Mouse (Mus musculus) erythroblast, adult 5-6 weeks (primary cell): ENCODE results near the gene Cln5. TPM values are rescaled to one million over a fixed set of nuclear protein-coding genes. Genes with fewer than 3 reads are reported as not detected.

Experiments
- ATAC-seq: replicated peaks from 2 replicates; pipeline ENCODE4 v1.8.0; 2016; ENCODE audit warnings: moderate number of reproducible peaks, mild to moderate bottlenecking, moderate TSS enrichment, inconsistent platforms; ENCODE audit not compliant: poor library complexity, low FRiP score, severe bottlenecking
- total RNA-seq, 2 experiments: library from RNA; stranded (forward) in 1 of 2; stranded (reverse) in 1 of 2; fragments of 150-400 nt in 1 of 2; fragments of 200-764, 138-1000 nt in 1 of 2; gene quantifications; 2 replicates each; pipeline versions ENCODE4 v1.2.3 to v1.2.4; 2015 to 2017; ENCODE audit warnings: low replicate concordance in 2 of 2

The Cln5 gene
- 18.8 and 20.9 TPM in 2 replicates for total RNA-seq (2015; ENCODE audit: low replicate concordance)
- 21.9 and 22.2 TPM in 2 replicates for total RNA-seq (2017; ENCODE audit: low replicate concordance)

- ATAC-seq = peak; percentile 91
Observed at GRCm38 (mm10) chr14:103069864-103070611, at the start of gene Cln5. Cln5 (plus strand) TSS chr14:103070216.

- no peak for ATAC-seq
Observed at GRCm38 (mm10) chr14:103029203-103029602, 40.8 kb upstream of the Cln5 start.

DNA sequence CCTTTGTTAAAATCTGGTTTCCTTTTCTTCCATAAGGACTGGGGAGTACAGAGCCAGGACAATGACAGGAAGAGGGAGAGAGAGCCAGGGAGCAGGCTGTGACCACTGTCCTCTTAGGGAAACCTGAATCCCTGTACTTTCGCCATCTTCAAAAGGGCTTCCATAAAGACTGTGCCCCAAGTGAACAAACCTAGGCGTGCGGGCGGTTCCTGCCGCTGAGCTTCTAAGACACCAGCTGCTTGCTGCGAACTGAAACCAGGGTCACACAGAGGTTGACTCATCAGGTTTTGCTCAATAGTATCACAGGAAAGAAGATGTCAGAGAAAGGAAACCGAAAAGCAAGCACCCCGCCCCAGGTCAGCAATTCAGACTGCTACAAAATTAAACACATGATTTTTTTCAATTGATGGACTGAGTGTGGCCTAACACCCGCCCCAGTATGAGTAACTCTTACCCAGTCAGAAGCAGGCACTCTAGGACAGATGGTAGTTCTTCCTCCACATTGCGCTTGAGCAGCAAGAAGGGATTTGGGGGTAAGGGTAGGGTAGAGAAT is 36.7 kb upstream of the Cln5 start:
- ATAC-seq = no peak

- no peak for ATAC-seq
Observed at GRCm38 (mm10) chr14:103034076-103034475, 35.9 kb upstream of the Cln5 start.

DNA sequence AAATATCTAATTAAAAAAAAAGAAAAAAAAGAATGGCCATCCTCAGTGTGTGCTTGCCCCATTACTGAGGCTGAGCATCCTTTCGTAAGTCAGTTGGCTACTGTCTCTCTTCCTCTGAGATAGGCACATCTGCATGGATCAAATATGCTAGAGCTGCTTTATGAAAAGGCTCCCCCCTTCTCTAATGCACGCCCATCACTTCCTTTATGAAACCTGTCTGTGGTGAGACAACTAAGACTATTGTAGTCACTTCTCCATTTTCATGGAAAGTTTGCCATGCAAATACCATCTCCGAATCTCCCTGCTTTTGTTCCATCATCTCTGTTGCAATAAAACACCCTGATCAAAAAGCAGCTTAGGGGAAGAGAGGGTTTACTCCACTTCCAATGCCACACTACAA is 33.0 kb upstream of the Cln5 start:
- no peak for ATAC-seq

GRCm38 (mm10) chr14:103046677-103047076 is 23.3 kb upstream of the Cln5 start, which contains the start of gene Acod1:
Acod1 (plus strand) TSS chr14:103046977.
- no peak for ATAC-seq

GRCm38 (mm10) chr14:103048292-103049086 is 21.5 kb upstream of the Cln5 start:
- no peak for ATAC-seq

DNA sequence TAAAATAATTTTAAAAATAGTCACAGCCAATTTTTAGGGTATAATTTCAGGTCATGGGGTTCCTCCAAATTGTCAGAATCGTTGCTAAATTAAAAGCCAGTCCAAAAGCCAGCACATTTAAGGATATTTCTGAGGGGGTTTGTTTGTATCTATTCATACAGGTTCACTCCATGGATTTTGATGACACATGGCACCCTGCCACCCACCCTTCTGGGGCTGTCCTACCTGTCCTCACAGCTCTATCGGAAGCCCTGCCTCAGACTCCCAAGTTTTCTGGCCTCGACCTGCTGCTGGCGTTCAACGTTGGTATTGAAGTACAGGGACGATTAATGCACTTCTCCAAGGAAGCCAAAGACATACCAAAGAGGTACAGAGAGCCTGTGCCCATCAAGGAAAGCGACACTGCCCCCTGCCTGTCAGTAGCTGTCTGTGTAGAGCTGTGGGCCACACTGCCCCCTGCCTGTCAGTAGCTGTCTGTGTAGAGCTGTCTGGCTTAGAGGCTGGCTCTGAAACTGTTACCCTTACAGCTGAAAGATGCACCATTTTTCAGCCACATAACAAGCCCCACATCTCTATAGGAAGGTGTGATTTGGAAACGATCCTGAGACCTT is 18.8 kb upstream of the Cln5 start:
- peak; percentile 99 for ATAC-seq

- no peak for ATAC-seq
Observed at GRCm38 (mm10) chr14:103054731-103055130, 15.3 kb upstream of the Cln5 start.

DNA sequence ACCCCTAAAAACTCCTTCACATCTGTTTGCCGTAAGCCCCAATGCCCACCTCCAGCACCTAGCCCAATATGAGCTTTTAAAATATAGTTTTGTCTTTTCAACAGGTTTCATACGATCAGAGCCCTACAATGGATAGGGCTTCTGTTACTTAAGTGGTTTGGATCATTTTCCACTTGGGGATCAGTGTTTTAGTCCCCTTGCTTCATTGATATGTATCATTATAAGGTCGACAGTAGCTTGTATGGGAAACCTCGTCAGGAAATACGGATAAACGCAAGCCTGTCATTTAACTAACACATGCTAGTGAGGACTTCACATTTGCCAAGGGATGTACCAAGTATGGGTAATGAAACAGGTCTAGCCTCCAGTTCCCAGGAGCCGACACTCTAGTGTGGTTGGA is 13.4 kb upstream of the Cln5 start:
- ATAC-seq = no peak

GRCm38 (mm10) chr14:103058998-103059397 is 11.0 kb upstream of the Cln5 start:
- 0 out of 2 replicates have a peak, but pooled peaks have one; percentile 46 for ATAC-seq

DNA sequence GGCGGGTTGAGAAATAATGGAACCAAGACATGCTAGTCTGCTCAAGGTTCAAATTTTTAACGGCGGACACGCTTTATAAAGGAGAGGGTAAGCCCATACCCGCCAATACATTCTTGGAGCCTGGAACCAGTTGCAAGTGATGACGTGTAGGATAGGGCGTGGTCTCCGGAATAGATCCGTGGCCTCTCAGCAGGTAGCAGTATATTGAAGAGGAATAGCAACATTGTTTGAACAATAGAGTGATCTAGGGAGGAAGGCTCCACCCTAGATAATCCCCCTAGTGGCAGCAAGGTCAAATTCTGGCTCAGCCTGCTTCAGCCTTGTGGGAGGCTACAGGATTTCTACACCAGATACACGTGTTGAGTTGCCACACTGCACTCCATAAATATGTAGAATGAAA is 10.5 kb upstream of the Cln5 start:
- ATAC-seq = no peak

DNA sequence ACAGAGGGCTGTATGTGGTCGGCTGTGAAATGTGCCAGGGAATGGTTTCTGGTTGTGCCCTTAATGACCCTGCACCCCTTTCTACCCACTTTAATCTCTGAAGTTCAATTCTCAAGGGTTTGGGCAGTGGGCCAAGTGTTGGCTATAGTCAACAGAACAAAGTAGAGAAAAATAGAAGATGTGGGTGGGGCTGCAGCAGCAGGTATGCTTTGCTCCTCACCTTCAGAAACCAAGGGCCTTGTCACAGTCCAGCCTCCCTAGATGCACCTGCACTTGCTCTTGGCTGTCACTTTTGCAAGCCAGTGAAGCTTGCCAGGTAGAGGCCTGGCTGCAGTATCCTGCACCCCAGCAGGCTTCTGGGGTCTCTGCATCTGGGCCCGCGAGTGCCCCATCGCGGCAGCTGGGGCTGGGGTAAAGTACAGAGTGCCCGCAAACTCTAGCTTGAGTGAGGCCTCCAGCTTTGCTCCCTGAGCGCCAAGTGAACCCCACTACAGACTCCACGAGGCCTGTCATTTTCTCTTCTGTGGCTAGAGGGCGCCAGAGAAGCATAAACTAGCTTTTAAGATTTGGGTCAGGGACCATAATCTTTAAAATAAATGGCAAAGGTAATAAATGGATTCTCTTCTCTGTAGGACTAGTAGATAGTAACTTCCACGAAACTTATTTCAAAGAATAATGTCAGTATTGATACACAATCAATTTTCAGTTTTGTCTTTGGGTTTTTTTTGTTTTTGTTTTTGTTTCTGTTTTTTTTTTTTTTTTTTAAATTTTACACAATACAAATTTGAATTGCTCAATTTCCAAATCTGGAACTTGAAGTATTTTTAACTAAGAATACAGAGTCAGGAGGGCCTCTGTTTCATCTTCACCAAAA is 4.5 kb upstream of the Cln5 start:
- ATAC-seq = peak; percentile 43; the same call in 1 of the 2 replicates

- ATAC-seq = peak; percentile 26
Observed at GRCm38 (mm10) chr14:103069465-103069863, 552 bp upstream of the Cln5 start.

DNA sequence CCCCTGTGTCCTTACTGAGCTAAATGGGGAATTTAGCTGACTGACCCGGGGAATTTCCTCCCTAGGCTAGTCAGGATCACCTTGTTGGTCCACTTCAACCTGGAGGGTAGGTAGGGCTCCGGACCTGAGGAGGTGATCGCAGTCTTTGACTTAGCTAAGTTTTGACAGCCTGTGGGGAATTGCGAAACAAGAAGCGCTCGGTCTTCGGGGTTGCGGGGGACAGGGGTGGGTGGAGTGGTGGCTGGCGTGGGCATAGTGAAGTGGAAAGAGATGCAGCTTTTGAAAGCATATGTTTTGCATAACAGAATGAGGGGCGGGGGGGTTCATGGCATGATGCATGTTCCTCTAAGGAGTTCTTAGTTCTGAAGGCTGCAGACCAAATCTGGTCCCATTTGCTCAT is 774 bp downstream of the Cln5 start:
- ATAC-seq = peak; percentile 12; the same call in 1 of the 2 replicates

DNA sequence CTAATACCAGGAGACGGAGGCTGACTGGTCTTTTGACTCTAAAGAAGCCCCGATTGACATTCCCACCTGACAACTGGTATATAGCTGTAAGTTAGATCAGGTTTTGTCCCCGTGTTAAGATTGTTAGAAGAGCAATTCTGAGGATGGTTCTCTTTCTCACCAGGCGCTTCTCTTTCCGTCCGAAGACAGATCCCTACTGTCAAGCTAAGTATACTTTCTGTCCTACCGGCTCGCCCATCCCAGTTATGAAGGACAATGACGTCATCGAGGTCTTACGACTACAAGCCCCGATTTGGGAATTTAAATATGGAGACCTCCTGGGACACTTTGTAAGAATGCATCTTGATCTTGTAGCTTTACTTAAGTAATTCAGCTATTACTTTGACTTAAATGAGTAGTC is 1.5 kb downstream of the Cln5 start:
- no peak for ATAC-seq

DNA sequence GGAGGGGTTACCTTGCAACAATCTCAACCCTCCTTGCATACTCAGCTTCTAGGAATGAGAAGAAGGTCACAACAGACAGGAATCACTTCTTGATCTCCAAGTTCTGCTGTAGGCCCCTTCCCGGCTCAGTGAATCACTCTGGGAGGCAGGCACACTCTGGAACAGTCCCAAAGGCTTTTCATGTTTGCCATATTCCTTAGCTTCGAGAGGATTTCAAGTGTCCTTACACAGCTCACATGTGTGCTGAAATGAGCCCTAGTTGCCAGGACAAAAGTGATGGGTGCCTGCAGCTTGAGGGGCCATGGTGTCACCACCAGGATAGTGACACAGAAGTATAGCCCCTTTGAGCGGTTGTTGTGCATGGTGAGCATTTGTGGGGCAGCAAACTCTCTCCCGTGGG is 2.7 kb downstream of the Cln5 start:
- ATAC-seq = no peak

- ATAC-seq = no peak
Observed at GRCm38 (mm10) chr14:103073825-103074224, 3.8 kb downstream of the Cln5 start.

DNA sequence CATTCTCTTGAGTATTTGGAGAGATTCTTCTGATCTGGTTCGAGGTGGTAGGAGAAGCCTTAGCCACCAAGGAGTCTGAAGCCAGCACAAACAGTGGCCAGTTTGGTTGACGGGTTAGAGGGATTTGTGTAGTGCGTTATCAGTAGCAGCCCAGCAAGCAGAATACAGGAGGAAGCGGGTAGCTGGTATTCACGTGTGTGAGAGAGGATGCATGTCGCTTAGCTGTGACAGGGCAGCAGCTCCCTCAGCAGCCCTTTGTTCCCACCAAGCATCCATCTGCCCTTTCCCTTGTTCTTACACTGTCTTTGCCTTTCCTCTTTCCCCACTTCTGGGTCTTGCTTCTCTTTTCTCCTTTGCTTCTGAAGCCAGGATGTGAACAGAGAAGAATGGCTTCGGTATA is 5.2 kb downstream of the Cln5 start:
- no peak for ATAC-seq
